Mouse (Mus musculus) CD4-positive, CD25-positive, alpha-beta regulatory T cell (primary cell): ENCODE results near the gene Gprasp2. TPM values are rescaled to one million over a fixed set of nuclear protein-coding genes. Genes with fewer than 3 reads are reported as not detected.

Experiments
- polyA plus RNA-seq: library from polyadenylated mRNA; unstranded; fragments of 100-300 nt; shearing (Covaris generic); gene quantifications from one replicate; pipeline ENCODE4 v1.2.1, GENCODE M21; 2017

Gprasp2 gene
- polyA plus RNA-seq, result 15.3 TPM

DNA sequence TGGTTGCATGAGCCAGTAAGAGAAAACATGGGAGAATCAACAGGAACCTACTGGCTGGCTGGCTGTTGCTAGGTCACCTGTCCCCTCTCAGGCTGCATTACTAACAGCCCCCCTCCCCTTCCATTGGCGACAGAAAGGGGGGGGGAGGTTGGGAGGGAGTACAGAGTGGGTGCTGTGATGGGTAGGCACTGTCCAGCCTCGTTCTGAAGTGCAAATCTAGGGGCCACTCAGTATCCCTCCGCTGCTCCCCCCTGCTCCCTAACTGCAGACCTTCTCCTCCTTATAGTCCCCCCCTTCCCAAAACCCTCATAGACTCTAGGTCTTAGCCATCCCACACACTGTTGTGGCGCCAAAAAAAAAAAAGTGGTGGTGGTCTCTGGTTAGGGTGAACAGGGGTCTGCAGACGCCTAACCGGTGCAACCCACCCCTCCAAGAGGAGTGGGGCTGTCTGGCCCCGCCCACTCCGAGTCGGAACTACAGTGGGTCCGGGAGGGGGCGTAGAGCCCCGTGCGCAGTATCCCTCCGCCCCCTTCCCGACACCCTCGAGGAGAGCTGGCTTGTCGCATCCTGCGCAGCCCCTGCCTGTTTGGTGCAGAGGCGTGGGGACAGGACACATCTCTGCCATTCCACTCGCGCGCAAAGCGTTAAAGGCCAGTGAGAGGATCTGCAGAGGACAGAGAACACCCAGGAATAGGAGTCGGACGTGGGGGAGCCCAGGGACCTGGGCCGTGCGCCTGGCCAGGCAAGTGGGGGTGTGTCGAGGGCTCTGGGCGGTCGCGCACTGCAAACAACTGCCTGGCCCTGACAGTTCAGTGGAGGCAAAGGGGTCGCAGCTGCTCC, at the start of gene Gprasp2:
Gene Gprasp2, plus strand, starts transcription at position 514 of the 840 bp plus-strand sequence.

DNA sequence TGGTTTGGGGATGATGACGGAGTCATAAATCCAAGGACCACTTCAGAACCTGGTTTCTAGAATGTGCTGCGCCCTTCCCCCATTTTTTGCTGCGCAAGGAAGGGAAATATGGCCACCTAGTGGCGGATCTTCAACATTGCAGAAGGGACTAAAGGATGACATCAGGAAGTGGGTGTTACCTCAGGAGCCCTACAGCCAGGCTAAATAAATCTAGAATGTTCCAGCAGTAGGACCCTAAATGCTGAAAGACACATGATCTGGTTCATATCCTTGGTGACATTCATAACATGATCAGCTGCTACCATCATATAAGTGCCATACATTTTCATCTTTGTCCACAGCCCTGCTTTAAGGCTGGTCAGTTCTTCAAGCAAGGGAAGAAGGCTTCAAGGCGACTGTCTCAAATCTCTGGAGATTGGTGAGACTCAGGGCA, 41.6 kb upstream of the Gprasp2 start, which contains the start of gene Bhlhb9:
Gene Bhlhb9, plus strand, starts transcription at position 383 of the 433 bp plus-strand sequence.

Other genes starting within 250 kb of the Gprasp2 start
- gene Nxf7, start 240.3 kb upstream of the Gprasp2 start, polyA plus RNA-seq, result not detected
- not detected for gene Prame, start 211.3 kb upstream of the Gprasp2 start, polyA plus RNA-seq
- gene Tcp11x2, start 145.2 kb upstream of the Gprasp2 start, polyA plus RNA-seq, result not detected
- gene Tmsb15a, start 113.8 kb upstream of the Gprasp2 start, polyA plus RNA-seq, result not detected
- 18.2 TPM for gene Armcx5, start 96.3 kb upstream of the Gprasp2 start, polyA plus RNA-seq
- gene Gprasp1, start 96.3 kb upstream of the Gprasp2 start, polyA plus RNA-seq, result 33.2 TPM
- 26.1 TPM for gene Bhlhb9, start 41.4 kb upstream of the Gprasp2 start, polyA plus RNA-seq
- gene Arxes2, start 154.8 kb downstream of the Gprasp2 start, polyA plus RNA-seq, result 8.0 TPM
- not detected for gene Arxes1, start 194.3 kb downstream of the Gprasp2 start, polyA plus RNA-seq
- 0.96 TPM for gene Bex2, start 229.2 kb downstream of the Gprasp2 start, polyA plus RNA-seq
- not detected for gene Nxf3, start 246.2 kb downstream of the Gprasp2 start, polyA plus RNA-seq